Mouse (Mus musculus): ENCODE measurements around the gene Srd5a2.

GRCm38 (mm10) chr17:74015128-74015527 is 32.6 kb downstream of the Srd5a2 start:
- TF ChIP-seq CTCF (IDR thresholded peaks at IDR 0.05; ENCODE audit: borderline replicate concordance, control insufficient read depth, extremely low read depth, insufficient read depth, low read length, poor library complexity) (no peak), POLR2A (IDR thresholded peaks at IDR 0.05; ENCODE audit: control insufficient read depth, extremely low read depth, insufficient read depth, low read length, poor library complexity) (no peak)

Data from thymus, adult 2 months (tissue).